Mouse (Mus musculus) C2C12 (cell line): ENCODE measurements around the gene Samd4b.

ENCODE experiments used
- CEBPB ChIP-seq: IDR thresholded peaks from one replicate; pipeline ENCODE4 v1.6.1; 2011; ENCODE audit warnings: low read depth, mild to moderate bottlenecking, control low read depth, moderate library complexity
- CTCF ChIP-seq: IDR thresholded peaks from one replicate; pipeline ENCODE4 v1.5.1; 2011; ENCODE audit not compliant: control insufficient read depth, insufficient read depth, insufficient read length
- FOSL1 ChIP-seq: IDR thresholded peaks from one replicate; pipeline ENCODE4 v1.8.0; 2011; ENCODE audit warnings: mild to moderate bottlenecking, low read length; ENCODE audit not compliant: poor library complexity, insufficient read depth, severe bottlenecking
- MAX ChIP-seq: IDR thresholded peaks from one replicate; pipeline ENCODE4 v1.6.1; 2011; ENCODE audit warnings: mild to moderate bottlenecking, control low read depth
- MYOG ChIP-seq: IDR thresholded peaks from one replicate; pipeline ENCODE4 v1.6.1; 2011; ENCODE audit not compliant: control insufficient read depth, insufficient read length; ENCODE audit errors: extremely low read depth
- USF1 ChIP-seq: IDR thresholded peaks from one replicate; pipeline ENCODE4 v1.6.1; 2011; ENCODE audit warnings: low read depth, mild to moderate bottlenecking, control low read depth, moderate library complexity

GRCm38 (mm10) chr7:28558486-28558885 is 39.5 kb downstream of the Samd4b start:
- no peak for TF ChIP-seq CTCF
- TF ChIP-seq FOSL1 = no peak
- TF ChIP-seq MAX = no peak
- TF ChIP-seq MYOG = no peak
- no peak for TF ChIP-seq CEBPB
- TF ChIP-seq USF1 = no peak
